Mouse (Mus musculus) gastrocnemius, adult 8-10 months (tissue): ENCODE data around the gene Ebf3. TPM values are rescaled to one million over a fixed set of nuclear protein-coding genes. Genes with fewer than 3 reads are reported as not detected.

Experiments
- DNase-seq, 2 experiments: peaks; one replicate each; pipeline ENCODE4 v3.0.0; 2022; ENCODE audit warnings: low spot score in 2 of 2
- total RNA-seq, 4 experiments: library from RNA; stranded (reverse); gene quantifications; 2 replicates each; pipeline ENCODE4 v1.2.4; 2022

Ebf3 gene
- total RNA-seq = 1 to 10 TPM; 5.8 to 8.5 (median 7.1) TPM

DNA sequence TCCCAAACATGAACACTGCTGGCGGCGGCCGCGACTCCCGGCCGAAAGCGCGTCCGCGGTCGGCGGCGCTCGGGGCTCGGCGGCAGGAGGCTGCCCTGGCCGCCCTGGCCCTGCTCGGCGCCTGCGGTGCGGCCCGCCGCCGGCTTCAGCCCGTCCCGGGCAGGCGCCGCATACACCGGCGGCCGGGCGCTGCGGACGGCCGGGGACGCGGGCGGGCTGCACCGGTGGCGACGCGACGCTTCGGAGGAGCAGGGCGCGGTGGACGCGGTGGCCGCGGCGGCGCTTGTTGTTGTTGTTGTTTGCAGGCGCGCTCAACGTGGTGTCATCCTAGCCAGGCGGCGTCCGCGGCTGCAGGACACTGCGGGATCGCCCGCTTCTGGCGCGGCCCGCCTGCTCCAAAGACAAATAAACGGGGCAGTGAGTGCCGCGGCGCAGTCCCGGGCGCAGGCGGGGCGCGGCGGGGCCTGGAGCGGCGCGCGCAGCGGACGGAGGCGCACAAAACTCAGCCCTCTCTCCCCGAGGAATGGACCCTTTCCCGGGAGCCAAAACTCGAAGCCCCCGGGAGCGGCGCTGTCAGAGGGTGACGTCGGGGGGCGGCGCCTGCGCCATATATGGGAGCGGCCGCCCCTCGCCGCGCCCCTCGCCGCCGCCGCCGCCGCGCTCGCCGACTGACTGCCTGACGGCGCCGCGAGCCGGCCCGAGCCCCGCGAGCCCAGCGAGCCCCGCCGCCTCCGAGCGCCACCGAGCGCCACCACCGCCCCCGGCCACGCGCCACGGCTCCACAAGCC, at the start of gene Ebf3:
Gene Ebf3, minus strand, starts transcription at position 542 of the 788 bp plus-strand sequence.
- DNase-seq = peak; percentile 89 to 93

DNA sequence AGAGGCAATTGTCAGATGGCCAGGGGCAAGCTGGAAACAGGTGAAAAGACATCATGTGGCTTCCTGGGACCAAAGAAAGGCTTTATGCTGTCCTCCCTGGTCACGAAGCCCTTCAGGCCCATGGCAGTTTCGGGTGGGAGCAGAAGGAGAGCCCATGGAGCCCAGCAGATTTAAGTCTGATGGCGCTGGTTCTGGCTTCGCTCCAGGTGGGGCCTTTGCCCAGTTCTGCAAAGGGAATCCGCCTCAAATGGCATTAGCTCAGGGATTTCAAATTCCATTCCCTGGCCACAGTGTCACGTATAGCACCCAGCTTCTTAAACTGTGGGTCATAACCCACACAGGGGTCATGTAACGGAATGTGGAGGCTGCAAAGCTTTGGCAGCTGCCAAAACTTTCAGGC, 32.6 kb upstream of the Ebf3 start:
- peak in 1 of 2 experiments; percentile 28 for DNase-seq

DNA sequence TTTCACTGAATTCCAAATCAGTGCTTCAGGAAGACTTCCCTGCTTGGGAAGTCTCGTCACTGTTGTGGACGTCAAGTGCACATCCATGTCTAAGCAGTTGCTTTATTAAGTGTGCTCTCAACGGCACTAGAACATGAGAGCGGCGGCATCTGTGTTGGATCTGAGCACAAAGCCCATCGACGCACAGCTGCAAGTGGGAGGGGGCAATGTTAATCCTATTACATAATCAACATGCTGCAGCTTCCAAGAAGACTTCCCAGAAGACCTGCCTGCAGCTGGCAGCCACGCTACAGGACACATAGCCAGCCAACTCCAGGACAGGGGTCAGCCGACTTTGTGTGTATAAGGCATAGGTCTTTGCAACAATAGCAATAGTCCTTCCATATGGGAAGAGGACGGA, 31.8 kb upstream of the Ebf3 start:
- peak; percentile 23 to 54 for DNase-seq

DNA sequence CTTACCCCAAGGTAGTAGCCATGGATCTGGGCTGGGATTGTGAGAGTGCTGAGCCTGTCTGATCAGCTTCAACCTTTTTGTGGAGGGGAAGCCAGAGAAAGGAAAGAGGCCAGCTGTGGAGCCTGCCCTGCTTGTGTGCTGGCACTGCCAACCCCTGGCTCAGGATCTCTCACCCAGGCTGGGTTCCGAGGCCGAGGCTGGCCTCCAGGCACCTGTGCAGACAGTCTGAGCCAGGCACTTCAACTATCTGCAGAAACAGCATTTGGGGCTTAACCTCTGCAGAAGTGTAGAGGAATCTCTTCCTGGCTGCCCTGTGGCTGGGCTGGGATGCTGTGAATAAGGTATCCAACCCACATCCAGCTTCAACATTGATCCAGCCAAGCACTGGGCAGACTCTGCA, 19.7 kb upstream of the Ebf3 start:
- peak in 1 of 2 experiments; percentile 30 for DNase-seq

DNA sequence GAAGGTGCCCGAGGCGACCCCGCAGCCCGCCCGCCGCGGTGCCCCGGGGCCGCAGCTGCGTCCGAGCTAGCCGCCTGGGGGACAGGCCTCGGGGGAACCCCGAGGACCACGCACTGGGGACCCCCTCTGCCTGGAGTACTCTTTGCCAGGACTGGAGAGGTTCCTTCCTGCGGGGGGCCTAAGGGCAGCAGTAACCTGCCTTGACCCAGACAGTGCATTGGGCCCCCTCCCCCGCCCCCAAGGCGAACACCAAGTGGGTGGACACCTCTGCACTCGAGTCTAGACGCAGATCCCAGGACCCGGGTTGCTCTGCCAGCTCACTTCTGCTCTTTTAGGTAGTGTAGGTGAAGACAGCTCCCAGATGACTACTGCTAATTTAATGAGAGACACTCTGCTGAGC, 8.7 kb upstream of the Ebf3 start:
- DNase-seq = no peak

DNA sequence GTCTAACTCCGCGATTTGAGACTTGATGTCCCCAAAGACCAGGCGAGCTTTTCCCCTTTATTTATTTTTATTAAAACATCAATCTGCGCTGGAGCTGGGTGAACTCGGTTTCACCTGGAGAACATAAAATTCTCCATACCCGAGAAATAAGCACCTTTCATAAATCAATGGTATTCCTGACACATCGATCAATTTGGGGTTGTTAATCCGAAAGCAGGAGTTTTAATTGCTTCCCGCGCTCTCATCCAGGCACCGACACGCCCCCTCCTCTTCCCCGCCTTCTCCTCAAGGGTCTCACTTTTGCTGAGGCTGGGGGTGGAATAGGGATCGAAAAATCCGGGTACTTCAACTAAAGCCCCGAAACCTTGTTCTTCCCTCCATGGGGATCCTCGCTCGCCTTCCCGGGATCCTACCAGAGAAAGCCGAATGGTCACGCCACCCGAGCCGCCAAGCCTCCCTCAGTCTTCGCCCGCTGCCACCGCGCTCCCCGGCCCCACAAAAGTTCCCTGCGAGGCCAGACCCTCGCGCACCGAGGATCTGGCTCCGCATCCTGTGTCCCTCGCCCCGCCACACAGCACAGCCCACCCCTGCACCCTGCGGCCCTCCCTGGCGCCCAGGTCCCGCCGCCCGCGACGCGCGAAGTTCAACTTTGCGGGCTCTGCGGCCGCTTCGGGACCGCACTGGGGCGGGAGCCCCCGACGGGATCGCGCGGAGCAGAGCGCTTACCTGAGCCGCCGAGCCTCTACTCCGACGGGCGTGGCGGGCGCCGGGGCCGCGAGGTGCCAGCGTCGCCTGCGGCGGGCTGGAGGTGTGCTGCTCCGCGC, 7.9 kb upstream of the Ebf3 start:
- no peak for DNase-seq

DNA sequence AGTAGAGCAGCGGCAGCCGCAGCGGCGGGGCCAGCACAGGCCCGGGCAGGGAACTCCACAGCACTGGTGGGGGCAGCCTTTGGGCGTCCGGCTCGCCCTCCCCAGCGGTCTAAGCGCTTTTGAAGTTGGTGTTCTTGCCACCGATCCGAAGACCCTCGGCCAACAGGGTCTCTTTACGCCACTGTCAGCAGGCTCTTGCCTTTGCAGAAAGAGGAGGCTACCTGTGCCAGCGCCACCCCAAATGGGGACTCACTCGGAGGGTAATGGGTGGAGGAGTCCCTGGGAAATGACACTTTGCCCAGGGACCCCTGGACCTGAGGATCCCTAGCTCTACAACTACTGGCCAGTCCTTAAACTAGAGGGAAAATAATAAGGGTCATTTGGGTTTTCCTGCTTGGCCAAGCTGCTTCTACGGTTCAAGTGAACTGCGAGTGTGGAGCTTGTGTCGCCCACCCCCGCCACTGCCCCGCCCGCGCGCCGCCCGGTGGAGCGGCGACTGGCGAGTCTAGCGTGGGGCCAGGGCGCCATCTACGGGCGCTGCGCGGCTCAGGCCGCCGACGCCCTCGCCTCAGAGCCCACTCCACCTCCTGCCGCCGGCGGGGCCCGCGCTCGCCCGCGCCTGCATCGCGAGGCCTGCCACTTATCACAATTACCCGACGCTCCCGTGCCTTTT, 7.0 kb upstream of the Ebf3 start:
- peak in 1 of 2 experiments; percentile 54 for DNase-seq

DNA sequence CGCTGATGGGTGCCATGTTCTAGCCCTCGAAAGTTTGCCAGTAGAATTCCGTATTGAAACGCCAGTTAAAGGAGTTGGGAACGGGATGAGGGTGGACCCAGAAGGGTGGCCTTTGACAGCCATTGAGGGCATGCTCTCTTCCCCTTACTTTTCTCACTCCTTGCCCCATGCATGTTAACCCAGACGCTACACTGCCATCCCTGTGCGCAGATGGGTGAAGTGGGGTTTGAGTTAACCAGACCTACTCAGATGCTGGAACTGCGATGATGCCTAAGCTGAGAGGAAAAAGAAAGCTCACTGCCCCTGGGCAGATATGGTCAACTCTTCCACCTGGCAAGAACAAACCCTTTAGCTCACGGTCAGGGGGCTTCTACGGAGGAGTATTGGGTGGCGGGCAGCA, 6.1 kb upstream of the Ebf3 start:
- no peak for DNase-seq

DNA sequence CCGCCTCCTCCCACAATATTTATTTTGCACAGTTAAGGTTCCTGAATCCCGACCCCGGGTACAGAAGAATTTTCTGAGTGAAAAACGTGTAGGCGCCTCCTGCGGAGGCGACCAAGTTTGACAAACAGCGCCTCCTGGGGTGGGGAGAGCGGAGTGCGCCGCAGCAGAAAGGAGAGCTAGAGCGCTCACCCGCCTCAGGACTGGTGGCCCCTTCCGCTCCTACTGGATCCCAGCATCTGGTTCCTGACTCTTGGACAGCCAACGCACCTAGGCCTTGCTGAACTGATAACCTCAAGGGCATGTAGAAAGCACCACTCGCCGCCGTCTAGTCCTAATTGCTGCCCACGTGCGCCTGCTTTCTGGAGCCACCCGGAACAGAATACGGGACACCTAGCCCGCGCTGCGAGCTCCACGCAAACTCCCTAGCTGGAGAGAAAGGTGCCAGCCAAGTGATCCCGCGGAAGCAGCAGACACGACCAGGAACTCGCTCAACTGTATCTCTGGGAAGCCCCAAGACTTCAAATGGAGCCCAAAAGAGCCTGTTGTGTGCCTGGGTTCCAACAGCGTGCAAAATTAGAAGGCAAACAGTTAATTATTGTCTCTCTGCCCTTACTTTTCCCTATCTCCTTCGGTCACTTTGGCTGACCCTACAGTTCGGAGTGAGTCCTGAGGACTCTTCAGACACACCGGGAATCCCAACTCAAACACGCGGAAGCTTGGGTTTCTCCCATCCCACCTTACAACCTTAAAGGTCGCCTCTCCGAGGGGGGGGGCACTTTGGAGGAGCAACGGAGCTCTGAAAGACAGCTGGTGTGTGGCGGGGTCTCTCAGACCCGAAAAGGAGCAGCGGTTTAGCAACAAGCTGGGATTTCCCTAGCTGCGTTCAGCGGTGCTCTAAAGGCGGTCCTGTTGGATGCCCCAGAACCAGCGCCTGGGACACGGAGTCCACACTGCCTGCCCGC, 5.0 kb upstream of the Ebf3 start:
- no peak for DNase-seq

DNA sequence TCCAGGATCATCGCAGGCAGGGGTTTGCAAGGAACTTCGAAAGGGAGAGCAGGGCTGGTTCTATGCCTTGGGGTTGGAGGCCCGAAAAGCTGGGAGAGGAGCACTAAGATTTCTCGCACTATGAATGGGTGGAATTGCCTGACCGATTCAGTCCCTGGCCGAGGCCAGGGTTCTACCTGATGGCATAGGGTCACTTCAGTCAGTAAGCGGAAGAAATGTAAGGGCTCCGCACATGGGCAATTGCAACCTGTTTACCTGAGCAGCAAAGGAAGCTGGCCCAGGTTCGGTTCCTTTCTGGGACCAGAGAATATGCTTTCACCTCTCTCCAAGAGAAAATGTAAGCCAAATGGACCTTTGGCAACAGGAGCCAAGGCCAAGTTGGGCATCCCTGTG, 4.1 kb upstream of the Ebf3 start:
- no peak for DNase-seq

DNA sequence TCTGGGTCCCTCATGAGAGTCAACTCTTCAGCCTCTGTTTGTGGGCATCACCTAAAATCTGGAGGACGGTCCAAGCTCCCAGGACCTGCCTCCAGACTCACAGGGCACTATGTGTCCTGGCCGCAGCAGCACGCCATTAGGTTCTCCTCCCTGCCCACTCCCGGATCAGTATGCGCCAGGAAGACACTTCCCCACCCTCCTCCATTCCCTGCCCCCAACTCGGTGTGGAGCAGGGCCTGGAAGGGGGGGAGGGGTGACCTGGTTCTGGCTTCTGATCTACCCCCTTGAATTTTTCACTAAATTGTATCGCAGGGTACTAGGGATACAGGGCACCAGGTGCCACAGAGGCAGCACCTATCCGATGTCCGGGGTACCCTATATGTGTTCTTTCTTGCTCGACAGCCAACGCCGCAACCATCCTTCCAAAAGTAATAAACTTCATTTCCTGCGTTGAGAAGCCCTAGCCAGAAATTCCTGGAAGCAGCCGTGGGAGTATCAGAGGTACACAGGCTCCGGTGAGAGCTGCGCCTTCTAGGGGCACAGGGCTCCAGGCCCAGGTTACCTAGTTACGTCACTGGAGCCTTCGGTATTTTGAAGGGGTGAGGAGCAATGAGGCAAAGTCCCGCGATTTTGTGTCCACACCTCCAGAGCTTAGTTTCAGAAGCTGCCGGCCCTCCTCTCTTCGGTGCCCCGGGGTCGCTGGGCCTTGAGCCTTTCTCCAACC, 3.6 kb upstream of the Ebf3 start:
- DNase-seq = no peak

DNA sequence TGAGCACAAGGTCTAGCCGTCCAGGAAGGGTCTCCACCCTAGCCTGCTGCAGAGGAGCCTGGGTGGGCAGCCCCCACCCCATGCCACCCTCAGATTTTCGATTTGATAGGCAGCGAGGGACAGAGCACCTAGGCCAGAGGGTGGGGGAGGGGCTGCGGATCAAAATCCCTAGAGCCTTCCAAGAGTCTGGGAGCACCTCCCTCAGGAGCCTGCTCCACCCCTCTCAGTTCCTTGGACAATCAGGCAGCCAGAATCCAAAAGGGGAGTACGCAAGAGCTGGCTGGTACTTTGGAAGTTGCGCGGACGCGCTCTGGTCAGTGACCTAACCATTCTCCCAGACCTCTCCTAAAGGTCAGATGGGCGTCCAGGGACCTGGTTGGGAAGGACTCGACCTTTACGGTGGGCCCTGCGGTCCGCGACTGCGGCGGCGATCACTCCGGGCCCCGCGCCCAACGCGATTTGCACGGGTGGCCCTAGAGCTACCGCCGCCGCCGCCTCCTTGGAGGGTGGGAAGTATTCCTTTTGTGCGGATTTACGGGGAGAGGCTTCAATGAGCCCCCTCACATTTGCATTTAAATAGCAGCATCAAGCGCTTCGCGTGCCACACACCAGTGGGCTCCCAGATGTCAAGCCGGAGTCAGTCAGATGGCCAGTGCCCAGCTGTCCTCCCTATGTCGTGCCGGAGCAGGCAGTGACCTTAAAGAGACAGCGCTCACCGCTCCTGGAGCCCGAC, 2.8 kb upstream of the Ebf3 start:
- no peak for DNase-seq

DNA sequence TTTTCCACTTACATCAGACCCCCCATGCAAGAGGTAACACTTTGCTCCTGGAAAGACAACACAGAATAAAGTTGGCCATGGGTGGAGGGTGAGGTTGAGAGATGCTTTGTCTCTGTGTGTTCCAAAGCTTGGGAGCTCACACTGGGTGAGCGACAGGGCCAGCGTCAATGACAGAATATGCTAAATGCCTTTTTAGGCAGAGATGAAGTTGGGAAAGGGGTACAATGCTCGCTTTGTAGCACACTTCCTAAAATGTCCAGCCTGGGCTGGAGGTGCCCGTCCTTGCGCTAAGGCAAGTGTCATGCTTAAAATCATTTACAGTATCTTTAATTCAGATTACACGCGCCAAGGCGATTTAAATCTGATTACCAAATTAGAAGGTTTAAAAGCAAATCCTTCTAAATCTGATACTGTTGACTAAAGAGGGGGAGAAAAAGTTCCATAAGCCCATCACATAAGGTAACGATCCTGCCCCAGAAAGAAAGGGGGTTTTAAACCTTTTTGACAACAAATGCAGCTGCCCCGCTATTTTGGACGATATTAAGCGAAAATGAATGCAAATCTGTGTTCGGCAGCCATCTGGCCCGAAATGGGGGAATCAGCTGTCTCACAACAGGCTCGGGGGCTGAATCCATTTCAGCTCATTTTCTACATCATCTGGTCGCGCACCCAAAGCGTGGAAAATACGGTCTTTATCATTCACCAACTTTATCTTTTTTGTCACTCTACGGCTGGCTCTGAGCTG, 2.1 kb upstream of the Ebf3 start:
- DNase-seq = no peak

DNA sequence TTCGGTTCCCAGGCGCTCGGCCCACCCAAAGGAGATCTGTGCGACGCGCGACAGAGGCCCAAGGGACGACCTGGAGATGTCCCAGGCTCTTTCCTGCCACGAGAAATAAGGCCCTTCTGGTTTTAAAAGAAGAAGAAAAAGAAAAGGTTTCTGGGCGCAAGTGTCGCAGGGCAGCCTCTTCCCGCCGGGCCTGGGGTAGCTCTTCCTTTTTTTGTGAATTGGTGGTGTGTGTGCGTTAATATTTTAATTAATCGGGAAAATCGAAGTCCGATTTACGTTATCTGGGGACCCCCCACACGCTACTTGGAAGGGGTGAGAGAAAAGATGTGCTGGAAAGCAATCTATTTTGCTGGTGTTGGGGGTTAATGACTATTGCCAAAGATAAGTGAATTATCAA, 1.3 kb upstream of the Ebf3 start:
- no peak for DNase-seq

DNA sequence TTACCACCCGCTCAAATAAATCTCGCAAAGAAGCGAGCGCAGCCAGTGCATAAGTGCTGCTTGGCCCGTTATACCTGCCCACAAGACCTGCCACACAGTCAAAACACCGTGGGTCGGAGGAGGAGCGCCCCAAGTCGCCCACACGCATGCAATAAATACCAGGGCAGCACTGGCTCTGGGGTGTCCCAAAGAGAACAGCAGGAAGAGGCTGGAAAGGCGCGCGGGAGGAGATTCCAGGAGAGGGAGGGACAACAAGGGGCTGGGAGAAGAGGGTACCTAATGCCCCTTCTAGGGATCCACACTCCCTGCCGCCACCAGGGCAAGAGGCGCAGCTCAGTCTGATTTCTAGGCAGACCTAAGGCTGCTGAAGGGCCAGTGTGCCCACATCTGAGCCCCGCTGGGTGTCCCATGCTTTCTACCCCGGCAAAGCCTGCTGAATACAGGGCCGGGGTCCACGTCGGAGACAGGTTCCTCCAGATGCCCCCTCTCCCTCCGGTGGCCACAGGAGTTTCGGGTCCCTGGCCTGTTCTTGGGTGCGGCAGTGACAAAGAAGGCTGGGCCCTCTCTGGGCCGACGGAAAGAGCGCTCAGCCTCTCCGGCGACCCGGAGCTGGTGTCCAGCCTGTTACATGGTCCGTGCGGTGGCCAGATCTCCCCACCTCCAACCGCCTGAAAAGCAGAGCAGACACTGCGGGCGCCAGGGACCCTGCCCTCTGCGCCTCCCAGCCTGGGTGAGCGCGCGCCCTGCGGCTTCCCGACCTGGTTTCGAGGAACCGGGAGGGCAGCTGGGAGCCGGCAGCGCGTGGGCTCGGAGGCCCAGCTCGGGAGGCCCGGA, 682 bp upstream of the Ebf3 start:
- no peak for DNase-seq

DNA sequence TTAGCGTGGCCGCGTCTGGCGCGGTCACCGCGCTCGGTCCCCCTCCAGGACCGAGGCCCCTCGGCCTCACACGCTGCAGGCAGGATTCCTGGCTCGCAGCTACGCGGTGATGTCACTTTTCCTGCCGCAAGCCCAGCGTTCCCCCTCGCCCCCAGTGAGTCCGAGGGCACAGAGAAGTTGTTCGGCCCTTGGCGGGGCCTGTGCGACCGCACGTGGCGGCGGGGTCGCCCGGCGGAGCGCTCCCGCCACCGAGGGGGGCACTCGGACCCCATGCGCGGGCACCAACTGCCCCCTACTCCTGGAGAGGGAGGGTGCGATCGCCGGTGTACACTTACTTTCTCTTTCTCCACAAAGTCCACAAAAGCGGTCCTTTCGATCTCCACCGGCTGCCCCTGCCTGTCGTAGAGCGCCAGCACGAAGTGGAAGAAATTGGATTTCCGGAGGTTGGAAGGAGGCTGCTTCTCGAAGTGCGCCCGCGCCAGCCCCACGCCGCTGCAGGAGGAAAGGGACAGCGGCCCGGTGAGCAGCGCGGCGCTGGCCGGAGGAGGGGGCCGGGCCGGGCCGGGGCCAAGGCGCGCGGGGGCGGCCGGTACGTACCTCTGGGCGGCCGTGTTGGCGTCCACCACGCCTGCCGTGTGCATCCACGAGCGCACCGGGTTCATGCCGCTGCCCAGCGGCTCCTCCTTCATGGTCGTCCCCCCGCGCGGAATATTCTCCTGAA, 902 bp downstream of the Ebf3 start:
- no peak for DNase-seq

DNA sequence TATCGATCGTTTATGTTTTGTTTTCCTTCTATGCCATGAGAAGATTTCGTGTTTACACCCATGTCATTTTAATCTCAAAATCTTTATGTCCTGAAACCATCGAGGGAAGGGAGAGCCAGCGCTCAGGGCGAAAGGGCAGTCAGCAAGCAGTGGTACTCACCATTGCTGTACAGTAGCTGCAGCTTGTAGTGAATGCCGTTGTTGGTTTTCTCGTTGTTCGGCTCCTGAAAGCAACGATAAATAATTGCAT, 1.4 kb downstream of the Ebf3 start:
- no peak for DNase-seq
